Mouse (Mus musculus): Measurements from ENCODE around the gene Atp6v1a.

The Atp6v1a gene

GRCm38 (mm10) chr16:44138979-44139535, 448 bp downstream of the Atp6v1a start:
- intact Hi-C loops (cut with DNase I): no loop called here

GRCm38 (mm10) chr16:44138377-44138978, 1.0 kb downstream of the Atp6v1a start:
- intact Hi-C loops (cut with DNase I): no loop called here

DNA sequence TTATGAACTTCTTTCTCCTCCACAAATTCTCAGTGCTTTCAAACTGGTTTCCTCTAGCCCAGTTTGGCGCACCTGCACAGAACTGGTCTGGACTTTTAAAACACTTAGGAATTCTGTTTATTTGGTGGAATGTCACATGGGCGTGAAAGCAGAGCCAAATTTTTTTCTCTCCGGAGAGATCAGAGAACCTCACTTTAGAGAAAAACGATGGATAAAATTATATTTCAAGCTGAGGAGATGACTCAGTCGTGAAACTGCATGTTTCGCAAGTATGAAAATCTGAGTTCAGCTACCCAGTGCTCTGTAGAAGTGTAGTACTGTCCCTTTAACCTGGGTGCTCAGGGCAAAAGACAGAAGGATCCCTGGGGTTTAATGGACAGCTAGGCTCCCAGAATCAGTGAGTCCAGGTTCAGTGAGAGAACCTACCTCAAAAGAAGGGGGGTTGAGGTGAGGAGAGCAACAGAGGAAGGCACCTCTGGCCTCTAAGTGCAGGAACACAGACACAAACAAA, 2.9 kb downstream of the Atp6v1a start:
- intact Hi-C loops (cut with DNase I): no loop called here

DNA sequence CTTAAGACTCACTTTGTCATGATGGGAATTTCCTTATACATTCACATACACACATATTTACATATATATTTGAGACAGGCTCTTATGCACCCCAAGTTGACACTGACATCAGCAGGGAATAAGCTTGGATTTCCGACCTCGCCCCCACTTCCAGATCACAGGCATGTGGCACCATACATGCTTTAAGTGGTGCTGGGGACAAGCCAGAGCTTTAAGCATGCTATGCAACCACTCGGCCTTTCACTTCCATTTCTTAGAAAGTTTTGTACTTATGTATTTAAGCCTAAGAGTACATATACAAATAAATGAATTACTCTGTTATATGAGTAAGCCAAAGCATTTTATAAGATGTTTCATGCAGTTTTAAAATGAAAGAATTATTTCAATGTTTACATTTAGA, 6.3 kb downstream of the Atp6v1a start:
- intact Hi-C loops (cut with DNase I): no loop called here

DNA sequence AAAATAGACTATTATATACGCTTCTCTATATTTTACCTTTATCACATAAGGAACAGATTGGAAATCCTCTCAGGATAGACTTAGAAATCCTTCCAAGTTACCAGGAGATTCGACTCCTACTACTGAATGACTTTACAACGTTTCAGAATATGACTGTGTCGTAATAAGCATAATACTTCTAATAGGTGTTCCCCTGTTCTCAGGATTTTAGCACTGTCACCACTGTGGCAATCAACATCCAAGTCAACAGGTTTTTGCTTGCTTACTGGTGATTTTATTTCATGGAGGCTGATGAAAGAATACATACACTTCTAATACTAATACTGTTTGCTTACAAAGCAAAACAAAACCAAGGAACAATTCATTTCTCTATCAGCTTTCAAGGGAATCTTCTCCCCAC, 7.2 kb downstream of the Atp6v1a start:
- intact Hi-C loops (cut with DNase I): no loop called here

- intact Hi-C loops (cut with DNase I): no loop called here
Measured at GRCm38 (mm10) chr16:44126437-44126836, 13.1 kb downstream of the Atp6v1a start.

DNA sequence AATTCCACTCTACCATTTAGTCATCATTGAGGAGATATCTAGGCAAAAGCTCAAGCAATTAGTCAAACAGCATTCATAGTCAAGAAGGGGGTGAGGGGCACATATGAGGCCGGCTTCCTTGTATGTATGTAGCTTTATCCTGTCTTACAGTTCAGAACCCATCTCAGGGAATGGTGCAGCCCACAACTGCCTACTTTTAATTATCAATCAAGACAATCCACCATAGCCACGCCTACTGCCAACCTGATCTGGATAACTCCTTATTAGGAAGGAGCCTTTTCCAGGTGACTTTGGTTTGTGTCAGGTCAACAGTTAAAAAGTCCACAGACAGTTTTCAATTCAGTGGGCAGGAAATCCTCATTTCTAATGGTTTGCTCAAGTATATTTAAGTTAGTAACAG, 14.1 kb downstream of the Atp6v1a start:
- intact Hi-C loops (cut with DNase I): no loop called here

DNA sequence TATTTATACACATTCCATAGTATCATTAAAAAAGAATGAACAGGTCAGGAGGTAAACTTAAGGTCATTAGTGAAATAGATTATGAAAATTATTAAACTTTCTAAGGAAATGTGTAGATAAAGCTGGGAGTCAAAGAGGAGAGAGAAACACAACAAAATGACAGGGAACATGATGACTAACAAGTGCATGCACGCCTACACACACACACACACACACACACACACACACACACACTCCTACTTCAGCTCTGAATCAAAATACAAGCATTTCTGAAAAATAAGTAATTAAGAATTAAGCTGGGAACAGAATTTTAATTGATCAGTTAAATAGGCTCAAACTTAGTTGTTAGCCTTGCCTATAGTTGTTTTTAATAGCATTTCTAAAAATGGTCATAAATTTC, 14.8 kb downstream of the Atp6v1a start:
- intact Hi-C loops (cut with DNase I): no loop called here

- intact Hi-C loops (cut with DNase I): no loop called here
Measured at GRCm38 (mm10) chr16:44123786-44124185, 15.7 kb downstream of the Atp6v1a start.

GRCm38 (mm10) chr16:44122982-44123725, 16.4 kb downstream of the Atp6v1a start:
- intact Hi-C loops (cut with DNase I): no loop called here

GRCm38 (mm10) chr16:44122574-44122973, 16.9 kb downstream of the Atp6v1a start:
- intact Hi-C loops (cut with DNase I): no loop called here

DNA sequence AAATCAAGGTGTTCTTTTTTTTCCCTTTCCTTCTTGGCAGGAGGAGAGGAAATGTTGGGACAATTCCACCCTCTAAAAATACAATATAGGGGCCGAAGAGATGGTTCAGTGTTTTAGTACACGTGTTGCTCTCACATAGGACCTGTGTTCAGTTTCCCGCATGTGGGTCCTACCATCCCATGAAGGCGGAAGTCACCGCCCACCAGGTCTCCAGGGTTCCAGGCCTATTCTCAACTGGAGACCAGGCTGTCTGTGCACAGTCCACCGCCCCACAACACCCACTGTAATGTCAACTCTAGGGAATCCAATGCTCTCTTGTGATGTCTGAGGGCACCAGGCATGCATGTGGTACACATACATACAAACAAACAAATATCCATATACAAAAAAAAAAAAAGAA, 17.4 kb downstream of the Atp6v1a start:
- intact Hi-C loops (cut with DNase I): no loop called here

GRCm38 (mm10) chr16:44119753-44120501, 19.6 kb downstream of the Atp6v1a start:
- intact Hi-C loops (cut with DNase I): no loop called here

DNA sequence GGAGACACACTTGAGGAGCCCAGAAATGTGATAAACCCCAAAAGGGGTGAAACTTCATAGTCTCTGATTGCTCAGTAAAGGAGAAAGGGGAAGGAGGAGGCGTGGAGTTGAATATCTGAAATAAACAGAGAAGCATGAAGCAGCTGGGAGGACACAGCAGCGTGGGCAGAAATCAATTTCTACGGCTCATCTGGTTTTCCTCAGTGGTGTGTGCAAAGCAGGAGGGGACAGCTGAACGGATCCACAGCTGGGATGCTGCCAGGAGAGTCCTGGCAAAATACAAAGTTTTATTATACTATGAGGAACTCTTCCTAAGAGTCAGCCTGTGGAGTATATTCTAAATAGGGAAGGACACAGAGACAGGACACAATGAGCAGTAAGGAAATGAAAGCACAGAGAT, 30.5 kb downstream of the Atp6v1a start:
- intact Hi-C loops (cut with DNase I): no loop called here

- intact Hi-C loops (cut with DNase I): no loop called here
Measured at GRCm38 (mm10) chr16:44105211-44105610, 34.3 kb downstream of the Atp6v1a start.

GRCm38 (mm10) chr16:44103806-44104766, 35.4 kb downstream of the Atp6v1a start:
- intact Hi-C loops (cut with DNase I): no loop called here

DNA sequence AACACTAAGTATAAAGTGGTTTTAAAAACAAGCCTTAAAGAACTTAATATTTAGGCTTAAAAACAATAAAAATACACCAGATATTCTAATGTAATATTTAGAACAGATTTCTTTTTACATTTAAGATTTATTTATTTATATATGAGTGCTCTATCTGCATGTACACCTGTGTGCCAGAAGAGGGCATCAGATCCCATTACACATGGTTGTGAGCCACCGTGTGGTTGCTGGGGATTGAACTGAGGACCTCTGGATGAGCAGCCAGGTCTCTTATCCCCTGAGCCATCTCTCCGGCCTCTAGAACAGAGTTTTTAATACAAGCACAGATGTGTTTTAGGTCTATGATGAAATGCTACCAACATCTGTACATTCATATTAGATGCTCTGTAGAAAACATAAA, 36.6 kb downstream of the Atp6v1a start:
- intact Hi-C loops (cut with DNase I): no loop called here

DNA sequence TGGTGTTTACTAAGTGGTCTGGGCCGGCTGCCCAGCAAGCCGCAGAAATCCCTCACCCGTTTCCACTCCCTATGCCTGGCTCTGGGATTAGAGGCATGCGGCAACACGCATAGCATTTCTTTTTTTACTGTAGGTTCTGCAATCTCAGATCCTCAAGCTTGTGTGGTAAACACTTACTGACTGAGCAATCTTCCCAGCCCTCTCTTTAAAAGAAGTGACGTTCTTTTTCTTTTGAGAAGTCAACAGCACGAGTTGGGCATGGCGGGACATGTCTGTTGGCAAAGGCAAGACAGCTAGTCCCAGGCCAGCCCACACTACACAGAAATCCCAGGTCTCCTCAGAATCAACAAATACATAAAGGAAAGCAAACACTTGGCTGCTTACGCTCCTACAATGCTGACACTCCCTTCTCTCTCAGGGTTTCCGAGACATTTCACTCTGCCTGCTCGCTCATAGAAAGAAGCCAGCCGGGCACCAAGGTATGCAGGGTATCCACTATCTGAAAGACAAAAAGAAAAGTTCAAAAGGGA, 38.3 kb downstream of the Atp6v1a start:
- intact Hi-C loops (cut with DNase I): no loop called here

GRCm38 (mm10) chr16:44099377-44099776, 40.1 kb downstream of the Atp6v1a start:
- intact Hi-C loops (cut with DNase I): no loop called here

DNA sequence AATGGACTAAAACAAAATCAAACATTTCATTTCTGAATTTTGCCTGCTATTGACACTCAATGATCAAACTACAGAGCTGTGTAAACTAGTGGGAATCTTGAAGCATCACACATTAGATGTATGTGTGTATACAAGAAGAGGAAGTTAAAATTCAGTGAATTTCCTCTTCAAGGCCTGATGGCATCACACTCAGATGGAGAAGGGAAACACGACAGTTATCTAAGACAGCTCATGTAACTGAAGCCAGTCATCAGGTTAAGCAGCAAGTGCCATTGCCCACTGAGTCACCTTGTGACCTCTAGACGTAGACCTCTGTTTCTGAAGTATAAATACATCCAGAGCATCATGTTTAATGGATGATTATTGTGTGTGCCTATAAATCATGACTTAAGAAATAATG, 51.9 kb downstream of the Atp6v1a start:
- intact Hi-C loops (cut with DNase I): no loop called here
